Comparison of ENCODE assay signal across 31 mouse cellular contexts in genomic region chr5:64285289-64285688, GRCm38 (mm10).
"Had no signal": no experiment of that assay in that cellular context is flagged by ENCODE, and none has a peak within 500 bp of the region (broad histone marks: within the 10 kb centered on the region; RNA-seq: fewer than 3 reads in every experiment).

No protein-coding gene starts in this region.

- H3K9ac ChIP-seq: limb, embryonic 13.5 days; limb, embryonic 15.5 days; liver, embryonic 12.5 days; liver, embryonic 13.5 days; liver, embryonic 14.5 days; liver, embryonic 15.5 days; liver, postnatal 0 days; lung, embryonic 14.5 days; lung, embryonic 15.5 days; midbrain, embryonic 12.5 days; midbrain, embryonic 13.5 days; midbrain, embryonic 15.5 days; neural tube, embryonic 12.5 days had no signal

- H3K4me2 ChIP-seq: limb, embryonic 13.5 days; limb, embryonic 15.5 days; liver, embryonic 11.5 days; liver, embryonic 12.5 days; liver, embryonic 13.5 days; liver, embryonic 15.5 days; lung, embryonic 14.5 days; lung, embryonic 15.5 days; midbrain, embryonic 11.5 days; midbrain, embryonic 12.5 days; midbrain, embryonic 13.5 days; midbrain, embryonic 15.5 days; neural tube, embryonic 12.5 days had no signal

- H3K9me3 ChIP-seq: limb, embryonic 13.5 days; limb, embryonic 15.5 days; liver, embryonic 12.5 days; liver, embryonic 13.5 days; liver, embryonic 15.5 days; lung, embryonic 15.5 days; megakaryocyte, embryonic 14.5 days; midbrain, embryonic 10.5 days; midbrain, embryonic 12.5 days; midbrain, embryonic 13.5 days; midbrain, embryonic 15.5 days; neural tube, embryonic 12.5 days had no signal

- H3K27me3 ChIP-seq: limb, embryonic 13.5 days; limb, embryonic 15.5 days; liver, embryonic 12.5 days; liver, embryonic 13.5 days; liver, embryonic 15.5 days; lung, embryonic 15.5 days; megakaryocyte, embryonic 14.5 days; midbrain, embryonic 12.5 days; midbrain, embryonic 13.5 days; midbrain, embryonic 15.5 days; neural tube, embryonic 12.5 days had no signal

- ATAC-seq: liver, embryonic 12.5 days; liver, postnatal 0 days; lung, postnatal 0 days; midbrain, embryonic 13.5 days; midbrain, embryonic 15.5 days; midbrain, embryonic 16.5 days had no signal

- H3K36me3 ChIP-seq: midbrain, embryonic 15.5 days had no signal

- DNase-seq: left cerebral cortex, postnatal 4 days; liver; liver, embryonic 13.5 days; liver, postnatal 0 days; lung, adult 18-20 months; lung, adult 2 months; lung, embryonic 14.5 days; lung, postnatal 10 days; lung, postnatal 14 days; lung, postnatal 36 days; lung, postnatal 4 days; midbrain, embryonic 14.5 days had no signal

- H3K27ac ChIP-seq: left cerebral cortex, adult 2 months; limb, embryonic 13.5 days; limb, embryonic 15.5 days; liver, embryonic 12.5 days; liver, embryonic 13.5 days; liver, embryonic 14.5 days; liver, embryonic 15.5 days; lung, embryonic 15.5 days; macrophage; midbrain, embryonic 10.5 days; midbrain, embryonic 12.5 days; midbrain, embryonic 13.5 days; midbrain, embryonic 15.5 days; neural tube, embryonic 12.5 days had no signal

- H3K4me3 ChIP-seq: left cerebral cortex, adult 2 months; limb, embryonic 13.5 days; limb, embryonic 15.5 days; liver, embryonic 12.5 days; liver, embryonic 13.5 days; liver, embryonic 15.5 days; lung, embryonic 15.5 days; megakaryocyte, embryonic 14.5 days; midbrain, embryonic 10.5 days; midbrain, embryonic 12.5 days; midbrain, embryonic 13.5 days; midbrain, embryonic 15.5 days; myocyte; neural tube, embryonic 12.5 days had no signal

- H3K4me1 ChIP-seq: midbrain, embryonic 12.5 days; midbrain, embryonic 13.5 days; midbrain, embryonic 15.5 days had no signal
